10 mouse cellular contexts compared by ENCODE assay signal in the genomic region with DNA sequence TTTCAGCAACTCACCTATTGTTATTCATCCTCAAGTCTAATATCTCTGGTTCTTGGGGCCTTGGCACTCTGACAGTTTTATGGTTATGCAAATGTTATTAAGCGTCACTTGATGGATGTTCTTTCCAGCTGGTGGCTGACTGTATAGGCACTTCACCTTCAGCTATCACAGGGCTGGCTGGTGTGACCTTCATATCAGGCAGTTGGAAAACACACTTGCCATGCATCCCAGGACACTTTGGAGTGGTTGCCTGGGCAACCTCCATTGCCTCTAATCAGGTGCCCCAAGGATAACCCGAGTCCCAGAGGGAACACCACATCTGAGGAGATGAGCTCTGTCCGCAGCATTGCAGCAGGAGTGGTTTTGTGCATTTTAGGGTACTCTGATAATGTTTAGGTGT. TPM values are rescaled to one million over a fixed set of nuclear protein-coding genes. Genes with fewer than 3 reads are reported as not detected.
DNase-seq lines count a peak whose midpoint lies in the region; ATAC-seq lines count a peak whose summit lies in the region.
"Had no signal": no experiment of that assay in that cellular context is flagged by ENCODE, and none has a peak within 500 bp of the region (broad histone marks: within the 10 kb centered on the region; RNA-seq: fewer than 3 reads in every experiment).

No protein-coding gene starts in this region.

- H3K9me3 ChIP-seq in hindbrain, embryonic 14.5 days (ENCODE audit: control insufficient read depth, low read length): no peaks in the 10 kb centered on the region
- no peaks in the 10 kb centered on the region for H3K9me3 ChIP-seq in neural tube, embryonic 13.5 days

- peak; percentile 29; the same call in 1 of the 2 replicates for ATAC-seq in hindbrain, embryonic 14.5 days (ENCODE audit: low FRiP score)
- peak; percentile 75 for ATAC-seq in neural tube, embryonic 13.5 days (ENCODE audit: low read depth)

- H3K4me3 ChIP-seq in hindbrain, embryonic 14.5 days (replicated peaks; ENCODE audit: low read length): no peak overlapping the region
- H3K4me3 ChIP-seq in neural tube, embryonic 13.5 days: no peak overlapping the region

- peak overlapping the region; percentile 53 for H3K27ac ChIP-seq in hindbrain, embryonic 14.5 days
- peak overlapping the region; percentile 80 for H3K27ac ChIP-seq in neural tube, embryonic 13.5 days (replicated peaks)
- H3K27ac ChIP-seq: liver, embryonic 14.5 days had no signal

- no peaks in the 10 kb centered on the region for H3K27me3 ChIP-seq in hindbrain, embryonic 14.5 days (ENCODE audit: control insufficient read depth, insufficient read depth, low read length)
- no peaks in the 10 kb centered on the region for H3K27me3 ChIP-seq in neural tube, embryonic 13.5 days

- peaks cover 19% of the 10 kb centered on the region for H3K4me1 ChIP-seq in hindbrain, embryonic 14.5 days (replicated peaks; ENCODE audit: control insufficient read depth, insufficient read depth, low read length)
- peaks cover 56% of the 10 kb centered on the region for H3K4me1 ChIP-seq in neural tube, embryonic 13.5 days (replicated peaks)

- H3K4me2 ChIP-seq in hindbrain, embryonic 14.5 days (replicated peaks): no peak overlapping the region
- H3K4me2 ChIP-seq in neural tube, embryonic 13.5 days: no peak overlapping the region

- DNase-seq in kidney, adult 11 months: peak; percentile 24
- no peak for DNase-seq in kidney, adult 9 months
- peak; percentile 5 for DNase-seq in embryo, embryonic 9.5 days (ENCODE audit: extremely low spot score)
- peak; percentile 45 for DNase-seq in hindbrain, embryonic 14.5 days (ENCODE audit: low spot score)
- no peak for DNase-seq in cerebellum, adult 18-20 months
- DNase-seq in right cerebral cortex, postnatal 36 days (ENCODE audit: low spot score in 2 of 2): no peak
- no peak for DNase-seq in spleen, postnatal 10 days (ENCODE audit: low spot score in 2 of 2)
- DNase-seq: kidney, postnatal 4 days had no signal

- no peak overlapping the region for H3K9ac ChIP-seq in hindbrain, embryonic 14.5 days
- H3K9ac ChIP-seq in neural tube, embryonic 13.5 days: no peak overlapping the region
- H3K9ac ChIP-seq: liver, embryonic 14.5 days had no signal

- H3K36me3 ChIP-seq in hindbrain, embryonic 14.5 days (replicated peaks; ENCODE audit: control insufficient read depth, insufficient read depth): no peaks in the 10 kb centered on the region
- no peaks in the 10 kb centered on the region for H3K36me3 ChIP-seq in neural tube, embryonic 13.5 days

- 16% methylated on average over 3 of the region's 3 CpGs for WGBS in hindbrain, embryonic 14.5 days
- 10% methylated on average over 3 of the region's 3 CpGs for WGBS in neural tube, embryonic 13.5 days

RNA-seq across cellular contexts. Expression of gene Osbpl6, which starts 35.8 kb away (rescaled TPM):
- 29.6 and 31.2 TPM in 2 replicates for polyA plus RNA-seq in hindbrain, embryonic 14.5 days (2014; fragmentation: Nextera tagmentation; extraction: Ambion mirVana)
- polyA plus RNA-seq in neural tube, embryonic 13.5 days (2015; fragmentation: Nextera tagmentation; extraction: Ambion mirVana): 27.2 and 27.7 TPM in 2 replicates

Comparison
In these comparisons a context has a peak if more than half of its experiments do, and no peak if none do; other contexts are left out.
1. DNase-seq: peak in kidney, adult 11 months (single experiment), embryo, embryonic 9.5 days (single experiment) and hindbrain, embryonic 14.5 days (single experiment); none in kidney, adult 9 months (single experiment), cerebellum, adult 18-20 months (0 of 2), right cerebral cortex, postnatal 36 days (0 of 2) and spleen, postnatal 10 days (0 of 2).